ENCODE assay signal across 8 mouse cellular contexts in the genomic region with DNA sequence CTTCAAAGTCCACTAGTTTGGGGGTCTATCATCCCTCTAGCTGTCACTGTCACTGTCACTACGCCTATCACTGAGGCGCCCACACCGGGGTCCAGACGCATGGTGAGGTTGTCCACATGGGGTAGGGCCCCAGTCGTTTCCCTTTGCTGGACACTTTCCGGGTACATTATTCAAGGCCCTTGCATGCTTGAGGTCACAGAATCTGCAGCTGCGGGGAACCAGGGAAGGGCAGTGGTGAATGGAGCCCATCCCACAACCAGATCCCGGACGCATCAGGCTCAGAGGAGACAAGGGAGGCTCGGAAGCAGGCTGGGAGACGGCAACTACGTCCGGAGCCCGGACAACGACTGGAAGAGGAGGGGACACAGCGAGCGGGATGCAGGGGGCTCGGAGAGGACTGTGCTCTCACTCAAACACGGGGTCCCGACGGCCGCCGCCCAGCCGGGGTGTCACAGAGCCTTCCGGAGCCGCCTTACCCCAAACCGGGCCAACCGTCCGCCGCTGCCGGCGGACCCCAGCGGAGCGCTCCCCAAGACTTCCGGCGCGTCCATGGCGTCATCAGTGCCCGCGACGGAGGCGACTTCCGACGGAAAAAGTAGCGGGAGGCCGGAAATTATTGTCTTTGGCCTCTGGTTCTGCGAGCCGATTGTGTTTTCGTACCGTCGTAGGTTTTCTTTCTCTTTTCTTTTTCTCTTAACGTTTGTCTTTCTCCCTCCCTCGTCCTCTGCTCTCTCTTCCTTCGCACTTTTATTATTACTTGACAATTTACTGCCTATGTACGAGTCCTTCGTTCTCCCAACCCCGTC. TPM values are rescaled to one million over a fixed set of nuclear protein-coding genes. Genes with fewer than 3 reads are reported as not detected.
DNase-seq lines count a peak whose midpoint lies in the region; ATAC-seq and TF ChIP-seq lines count a peak whose summit lies in the region.

A gene (minus strand): TSS at position 567 of the 806 bp plus-strand sequence.

- peaks cover 22% of the 10 kb centered on the region for H3K4me1 ChIP-seq in E14TG2a.4 (replicated peaks; ENCODE audit: low read depth, low read length)
- H3K4me1 ChIP-seq in forebrain, embryonic 12.5 days: peaks cover 21% of the 10 kb centered on the region
- peaks cover 15% of the 10 kb centered on the region for H3K4me1 ChIP-seq in heart, postnatal 0 days (ENCODE audit: control insufficient read depth, insufficient read depth)
- peaks cover 17% of the 10 kb centered on the region for H3K4me1 ChIP-seq in liver, embryonic 16.5 days (ENCODE audit: control insufficient read depth, low read depth, low read length)
- peaks cover 23% of the 10 kb centered on the region for H3K4me1 ChIP-seq in neural tube, embryonic 13.5 days (replicated peaks)
- peaks cover 3% of the 10 kb centered on the region; the same call in 1 of the 2 replicates for H3K4me1 ChIP-seq in testis, adult 2 months (ENCODE audit: control insufficient read depth, insufficient read depth, low read length)

- peaks cover 36% of the 10 kb centered on the region for H3K36me3 ChIP-seq in E14TG2a.4 (ENCODE audit: insufficient read depth, low read length)
- H3K36me3 ChIP-seq in forebrain, embryonic 12.5 days (replicated peaks): peaks cover 25% of the 10 kb centered on the region
- H3K36me3 ChIP-seq in heart, postnatal 0 days (replicated peaks; ENCODE audit: control insufficient read depth, insufficient read depth, low read length): peaks cover 26% of the 10 kb centered on the region
- peaks cover 6% of the 10 kb centered on the region; the same call in 1 of the 2 replicates for H3K36me3 ChIP-seq in liver, embryonic 16.5 days (ENCODE audit: control insufficient read depth, insufficient read depth)
- peaks cover 34% of the 10 kb centered on the region for H3K36me3 ChIP-seq in neural tube, embryonic 13.5 days
- peaks cover 3% of the 10 kb centered on the region for H3K36me3 ChIP-seq in testis, adult 2 months (ENCODE audit: control insufficient read depth, insufficient read depth, low read length)

- ATAC-seq in forebrain, embryonic 12.5 days (ENCODE audit: low FRiP score): peak; percentile 82
- ATAC-seq in heart, postnatal 0 days (ENCODE audit: insufficient read depth, low read depth): peak; percentile 81
- ATAC-seq in liver, embryonic 16.5 days (ENCODE audit: low read depth): peak; percentile 79
- ATAC-seq in neural tube, embryonic 13.5 days (ENCODE audit: low read depth): peak; percentile 72

- H3K27ac ChIP-seq in forebrain, embryonic 12.5 days: peak within 1 kb of the TSS; percentile 74
- peak within 1 kb of the TSS; percentile 83 for H3K27ac ChIP-seq in heart, postnatal 0 days (ENCODE audit: low read depth)
- peak within 1 kb of the TSS; percentile 57 for H3K27ac ChIP-seq in liver, embryonic 16.5 days (ENCODE audit: low read length)
- peak within 1 kb of the TSS; percentile 76 for H3K27ac ChIP-seq in neural tube, embryonic 13.5 days (replicated peaks)
- H3K27ac ChIP-seq in testis, adult 2 months (ENCODE audit: control insufficient read depth, insufficient read depth, low read depth, low read length): peak within 1 kb of the TSS; percentile 84

- H3K9ac ChIP-seq in forebrain, embryonic 12.5 days: peak within 1 kb of the TSS; percentile 92
- H3K9ac ChIP-seq in heart, postnatal 0 days (replicated peaks; ENCODE audit: low read depth, low read length): peak within 1 kb of the TSS; percentile 86
- H3K9ac ChIP-seq in liver, embryonic 16.5 days (ENCODE audit: low read depth, low read length): peak within 1 kb of the TSS; percentile 79
- H3K9ac ChIP-seq in neural tube, embryonic 13.5 days: peak within 1 kb of the TSS; percentile 91

- peak; percentile 76 for TF ChIP-seq POLR2A in testis, adult 2 months (IDR thresholded peaks at IDR 0.05; ENCODE audit: control insufficient read depth, low read depth, low read length)

- peak within 1 kb of the TSS; percentile 93 for H3K4me2 ChIP-seq in forebrain, embryonic 12.5 days
- peak within 1 kb of the TSS; percentile 94 for H3K4me2 ChIP-seq in heart, postnatal 0 days (ENCODE audit: low read depth, low read length)
- H3K4me2 ChIP-seq in liver, embryonic 16.5 days (ENCODE audit: low read depth, low read length): peak within 1 kb of the TSS; percentile 88
- peak within 1 kb of the TSS; percentile 75 for H3K4me2 ChIP-seq in neural tube, embryonic 13.5 days

- under 1% methylated on average over 57 of the region's 57 CpGs for WGBS in forebrain, embryonic 12.5 days
- under 1% methylated on average over 49 of the region's 57 CpGs for WGBS in heart, postnatal 0 days
- WGBS in liver, embryonic 16.5 days (ENCODE audit: insufficient replicate concordance): under 1% methylated on average over 57 of the region's 57 CpGs
- WGBS in neural tube, embryonic 13.5 days: under 1% methylated on average over 57 of the region's 57 CpGs

- H3K4me3 ChIP-seq in E14TG2a.4 (replicated peaks; ENCODE audit: low read length): peak within 1 kb of the TSS; percentile 96
- peak within 1 kb of the TSS; percentile 93 for H3K4me3 ChIP-seq in forebrain, embryonic 12.5 days (replicated peaks)
- peak within 1 kb of the TSS; percentile 95 for H3K4me3 ChIP-seq in heart, postnatal 0 days (ENCODE audit: low read depth, low read length)
- peak within 1 kb of the TSS; percentile 81 for H3K4me3 ChIP-seq in liver, embryonic 16.5 days (ENCODE audit: low read depth, low read length)
- peak within 1 kb of the TSS; percentile 89 for H3K4me3 ChIP-seq in neural tube, embryonic 13.5 days
- H3K4me3 ChIP-seq in testis, adult 2 months (ENCODE audit: control insufficient read depth, low read depth, low read length): peak within 1 kb of the TSS; percentile 88

- no peak for TF ChIP-seq CTCF in E14TG2a.4 (conservative IDR thresholded peaks at IDR 0.05; ENCODE audit: low read length)
- TF ChIP-seq CTCF in heart, postnatal 0 days (IDR thresholded peaks at IDR 0.05; ENCODE audit: low read depth): no peak
- TF ChIP-seq CTCF in testis, adult 2 months (IDR thresholded peaks at IDR 0.05; ENCODE audit: control insufficient read depth, insufficient read depth, insufficient replicate concordance, low read depth, low read length): no peak

- DNase-seq in c-Kit-positive CD71-positive TER-119-positive erythroid progenitor cells, embryonic 14.5 days (ENCODE audit: low spot score): peak; percentile 86
- DNase-seq in heart, postnatal 0 days (ENCODE audit: low spot score): peak; percentile 79
- DNase-seq in kidney, postnatal 4 days: peak; percentile 96 to 97

- H3K27me3 ChIP-seq in E14TG2a.4 (ENCODE audit: insufficient read depth, low read length): no peaks in the 10 kb centered on the region
- H3K27me3 ChIP-seq in forebrain, embryonic 12.5 days: no peaks in the 10 kb centered on the region
- H3K27me3 ChIP-seq in heart, postnatal 0 days (ENCODE audit: control insufficient read depth, insufficient read depth, low read length): no peaks in the 10 kb centered on the region
- H3K27me3 ChIP-seq in liver, embryonic 16.5 days (ENCODE audit: control insufficient read depth, insufficient read depth, low read depth, low read length): no peaks in the 10 kb centered on the region
- no peaks in the 10 kb centered on the region for H3K27me3 ChIP-seq in neural tube, embryonic 13.5 days
- no peaks in the 10 kb centered on the region for H3K27me3 ChIP-seq in testis, adult 2 months (ENCODE audit: control insufficient read depth, insufficient read depth, low read length)

- TF ChIP-seq EP300 in heart, postnatal 0 days (IDR thresholded peaks at IDR 0.05; ENCODE audit: low read depth): no peak

- no peaks in the 10 kb centered on the region for H3K9me3 ChIP-seq in E14TG2a.4 (ENCODE audit: low read length)
- H3K9me3 ChIP-seq in forebrain, embryonic 12.5 days: no peaks in the 10 kb centered on the region
- no peaks in the 10 kb centered on the region for H3K9me3 ChIP-seq in heart, postnatal 0 days (replicated peaks; ENCODE audit: control insufficient read depth, low read length)
- H3K9me3 ChIP-seq in liver, embryonic 16.5 days (replicated peaks; ENCODE audit: control insufficient read depth, low read length): no peaks in the 10 kb centered on the region
- H3K9me3 ChIP-seq in neural tube, embryonic 13.5 days: no peaks in the 10 kb centered on the region

RNA-seq across cellular contexts. Expression of the gene that starts here (rescaled TPM):
- 73.8 and 78.2 TPM in 2 replicates for polyA plus RNA-seq in forebrain, embryonic 12.5 days (2016; fragmentation: Nextera tagmentation; extraction: Ambion mirVana)
- total RNA-seq in heart, postnatal 0 days (2014; rRNA removed; ENCODE audit: low replicate concordance): 56.0 and 104 TPM in 2 replicates
- polyA plus RNA-seq in heart, postnatal 0 days (2015; fragmentation: Nextera tagmentation; extraction: Ambion mirVana): 58.5 and 63.3 TPM in 2 replicates
- 23.9 and 25.5 TPM in 2 replicates for polyA plus RNA-seq in liver, embryonic 16.5 days (2015; fragmentation: Nextera tagmentation; extraction: Ambion mirVana)
- 71.3 and 74.0 TPM in 2 replicates for polyA plus RNA-seq in neural tube, embryonic 13.5 days (2015; fragmentation: Nextera tagmentation; extraction: Ambion mirVana)
- 390 and 402 TPM in 2 replicates for polyA plus RNA-seq in testis, adult 2 months (2012; rRNA removed)

Comparison
In these comparisons a context has a peak if more than half of its experiments do, and no peak if none do; other contexts are left out.
1. Peak in every context shown above with its lines: DNase-seq, ATAC-seq, H3K4me3 ChIP-seq and H3K27ac ChIP-seq.